Mouse (Mus musculus): Measurements from ENCODE around the gene Pthlh.
"Not testable (repeated sequence)": the region's sequence is repeated elsewhere in the genome, so short reads cannot be mapped to it uniquely, and the experiment has no call there.

The Pthlh gene

GRCm38 (mm10) chr6:147263587-147264565 lies at the start of gene Pthlh:
TSS of gene Pthlh (minus strand) at chr6:147264183.
- peak; percentile 10 for DNase-seq

GRCm38 (mm10) chr6:147313331-147313730 lies 49.3 kb upstream of the Pthlh start:
- no peak for DNase-seq

GRCm38 (mm10) chr6:147310435-147310978 lies 46.5 kb upstream of the Pthlh start:
- DNase-seq: no peak

GRCm38 (mm10) chr6:147310035-147310434 lies 46.1 kb upstream of the Pthlh start:
- DNase-seq: peak; percentile 15

GRCm38 (mm10) chr6:147304236-147304635 lies 40.3 kb upstream of the Pthlh start:
- not testable (repeated sequence) for DNase-seq

GRCm38 (mm10) chr6:147299607-147300006 lies 35.6 kb upstream of the Pthlh start:
- DNase-seq: no peak

- DNase-seq: no peak
Measured at GRCm38 (mm10) chr6:147279309-147279708, 15.3 kb upstream of the Pthlh start.

GRCm38 (mm10) chr6:147268143-147268790 lies 4.3 kb upstream of the Pthlh start:
- DNase-seq: no peak

GRCm38 (mm10) chr6:147266466-147266865 lies 2.5 kb upstream of the Pthlh start:
- DNase-seq: no peak

- no peak for DNase-seq
Measured at GRCm38 (mm10) chr6:147263178-147263577, 805 bp downstream of the Pthlh start.

GRCm38 (mm10) chr6:147261616-147262015 lies 2.4 kb downstream of the Pthlh start:
- no peak for DNase-seq

GRCm38 (mm10) chr6:147260766-147261165 lies 3.2 kb downstream of the Pthlh start:
- DNase-seq: no peak

GRCm38 (mm10) chr6:147247782-147248181 lies 16.2 kb downstream of the Pthlh start:
- no peak for DNase-seq

- DNase-seq: no peak
Measured at GRCm38 (mm10) chr6:147244294-147244693, 19.7 kb downstream of the Pthlh start.

- no peak for DNase-seq
Measured at GRCm38 (mm10) chr6:147243655-147244054, 20.3 kb downstream of the Pthlh start.

GRCm38 (mm10) chr6:147241541-147241940 lies 22.4 kb downstream of the Pthlh start:
- no peak for DNase-seq

- no peak for DNase-seq
Measured at GRCm38 (mm10) chr6:147240203-147240804, 23.7 kb downstream of the Pthlh start.

- no peak for DNase-seq
Measured at GRCm38 (mm10) chr6:147226696-147227095, 37.3 kb downstream of the Pthlh start.

GRCm38 (mm10) chr6:147219099-147219498 lies 44.9 kb downstream of the Pthlh start:
- DNase-seq: no peak

- no peak for DNase-seq
Measured at GRCm38 (mm10) chr6:147216156-147216555, 47.8 kb downstream of the Pthlh start.

- DNase-seq: no peak
Measured at GRCm38 (mm10) chr6:147207821-147208330, 56.1 kb downstream of the Pthlh start.
